Mouse (Mus musculus): ENCODE data around the gene Magi1.
"Not testable (repeated sequence)": the region's sequence is repeated elsewhere in the genome, so short reads cannot be mapped to it uniquely, and the experiment has no call there.

Magi1 gene

DNA sequence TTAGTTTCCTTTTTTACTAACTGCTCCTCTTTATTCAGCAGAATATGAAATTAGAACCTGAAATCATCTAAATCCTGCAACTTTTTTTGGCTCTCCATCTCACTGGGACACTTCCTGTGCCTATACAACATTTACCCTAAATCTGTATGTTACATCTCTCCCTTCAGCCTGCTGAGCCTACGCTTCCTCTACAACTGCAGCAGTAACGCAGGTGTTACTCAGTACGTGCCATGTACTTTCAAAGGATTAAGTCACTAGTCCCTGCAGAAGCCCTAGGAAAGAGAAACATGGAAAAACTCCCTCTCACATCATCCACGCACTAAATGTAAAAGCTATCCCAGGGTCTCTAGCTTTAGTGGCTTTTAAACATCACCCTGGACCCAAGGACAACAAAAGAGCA, 220.2 kb downstream of the Magi1 start:
- DNase-seq (ENCODE audit: low spot score in 2 of 2), result peak in 1 of 2 experiments; percentile 23

DNA sequence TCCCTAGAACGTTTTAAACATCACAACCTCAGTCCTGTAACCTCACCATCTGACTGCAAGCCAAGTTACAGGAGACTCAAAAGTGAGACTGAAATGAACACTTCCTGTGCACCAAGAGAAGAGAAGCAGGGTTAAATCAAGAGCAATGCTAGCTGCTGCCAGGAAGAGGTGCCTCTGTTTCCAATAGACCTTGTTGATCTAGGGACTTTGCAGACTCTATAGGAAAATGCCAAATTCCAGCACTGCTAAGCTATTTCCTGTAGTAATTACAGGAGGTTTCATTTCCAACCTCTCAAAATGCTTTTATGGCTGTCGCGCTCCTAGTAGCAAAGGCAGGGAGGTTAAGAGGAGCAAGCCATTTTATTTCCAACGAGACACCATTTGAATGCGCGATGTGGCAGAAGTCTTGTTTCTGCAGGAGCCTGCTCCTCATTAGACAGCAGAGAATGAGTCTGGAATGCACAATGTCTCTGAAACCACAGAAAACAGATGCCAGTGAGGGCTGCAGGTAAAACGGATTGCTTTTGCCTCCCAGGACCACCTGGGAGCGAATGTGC, 222.2 kb downstream of the Magi1 start:
- no peak for DNase-seq (ENCODE audit: low spot score in 2 of 2)

DNA sequence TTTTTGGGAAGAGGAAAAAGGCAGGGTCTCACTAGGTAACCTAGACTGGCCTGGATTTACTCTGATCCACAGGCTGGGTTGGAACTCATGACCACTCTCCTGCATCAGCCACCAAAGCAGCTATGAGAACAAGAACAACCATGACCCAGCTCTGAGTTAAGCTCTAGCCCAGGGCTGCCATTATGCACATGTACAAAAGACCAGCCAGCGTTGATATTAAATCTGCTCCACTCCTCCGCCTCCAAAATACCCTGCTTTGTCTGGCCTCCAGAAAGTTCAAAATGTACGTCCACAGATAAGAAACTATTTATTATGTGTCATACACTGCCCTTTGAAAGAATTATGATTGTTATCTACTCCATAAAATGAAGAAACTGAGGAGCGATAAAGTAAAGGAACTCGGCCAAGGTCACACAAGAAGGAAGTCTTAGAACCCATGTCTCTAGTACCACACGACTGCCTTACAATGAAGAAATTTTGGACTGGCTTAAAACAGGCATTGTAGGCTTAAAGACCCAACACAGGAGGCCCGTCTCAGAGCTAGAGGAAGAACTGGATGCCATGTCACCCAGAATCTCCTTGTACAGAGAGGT, 223.0 kb downstream of the Magi1 start:
- DNase-seq (ENCODE audit: low spot score in 2 of 2), result no peak

DNA sequence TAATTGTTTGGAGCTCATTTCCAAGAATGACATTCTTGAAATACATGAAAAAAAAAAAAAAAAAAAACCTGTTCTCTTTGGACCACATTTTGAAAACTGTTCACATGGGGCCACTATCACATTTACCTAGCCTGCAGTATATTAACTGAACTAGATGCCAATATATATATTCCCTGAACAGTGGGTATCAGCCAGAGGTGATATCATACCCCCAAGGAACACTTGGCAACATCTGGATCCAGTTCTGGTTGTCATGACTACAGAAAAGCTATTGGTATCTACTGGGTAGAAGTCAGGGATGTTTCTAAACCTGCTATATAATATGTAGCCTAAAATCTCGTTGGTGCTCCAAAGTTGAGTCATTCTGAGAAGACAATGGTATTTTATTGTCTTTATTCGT, 224.6 kb downstream of the Magi1 start:
- DNase-seq (ENCODE audit: low spot score in 2 of 2), result no peak

DNA sequence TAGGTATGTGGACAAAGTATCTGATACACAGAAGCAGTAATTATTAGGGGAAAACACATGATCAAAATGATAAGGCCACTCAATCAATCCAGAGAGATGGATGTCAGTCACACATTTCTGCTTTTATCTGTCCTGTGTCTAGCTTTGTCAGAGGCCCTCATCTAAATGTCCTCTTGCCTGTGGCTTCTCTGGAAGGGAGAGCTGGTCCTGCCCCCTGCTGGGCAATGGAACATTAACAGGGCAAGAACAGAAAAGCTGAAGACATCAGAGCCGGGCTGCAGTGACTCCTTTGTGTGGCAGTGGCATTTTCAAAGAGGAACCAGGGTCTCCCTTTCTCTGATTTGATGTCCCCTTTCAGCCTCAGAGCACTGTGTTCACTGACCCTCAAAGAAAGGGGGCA, 229.8 kb downstream of the Magi1 start:
- peak; percentile 56 to 71 for DNase-seq (ENCODE audit: low spot score in 2 of 2)

DNA sequence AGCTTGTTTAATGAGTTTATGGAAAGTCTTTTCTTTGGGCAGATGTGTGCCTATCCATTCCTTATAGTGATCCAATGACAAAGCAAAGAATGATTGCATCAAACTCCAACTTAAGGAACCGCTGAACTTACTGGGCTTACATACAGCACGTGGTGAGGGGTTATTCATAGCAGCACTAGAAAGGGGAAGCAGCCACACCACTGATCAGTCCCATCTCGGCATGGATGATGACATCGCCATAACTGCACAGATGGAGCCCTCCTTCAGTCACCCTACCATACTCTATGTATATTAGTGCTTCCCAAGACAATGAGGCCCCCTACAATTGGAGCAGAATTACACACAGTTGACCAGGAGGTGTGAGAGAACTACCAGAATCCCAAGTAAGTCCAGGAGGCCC, 238.5 kb downstream of the Magi1 start:
- no peak for DNase-seq (ENCODE audit: low spot score in 2 of 2)

DNA sequence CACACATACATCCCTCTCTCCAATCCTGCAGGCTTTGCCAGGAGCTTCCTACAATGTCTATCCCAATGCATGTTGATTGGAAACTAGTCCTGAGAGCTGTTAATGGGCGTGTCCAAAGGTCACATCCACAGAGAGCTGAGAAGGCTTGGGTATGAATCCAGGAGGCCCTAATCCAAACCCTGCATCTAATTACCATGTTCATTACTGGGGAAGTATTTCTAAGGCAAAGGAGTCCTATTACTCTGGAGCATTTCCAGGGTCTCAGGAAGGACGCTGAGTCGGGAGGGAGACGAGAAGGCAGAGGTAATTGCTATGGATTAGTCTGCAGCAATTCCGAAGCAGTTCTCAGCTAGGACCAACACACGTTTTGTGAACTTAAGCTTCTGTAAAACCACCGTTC, 240.3 kb downstream of the Magi1 start:
- no peak for DNase-seq (ENCODE audit: low spot score in 2 of 2)

DNA sequence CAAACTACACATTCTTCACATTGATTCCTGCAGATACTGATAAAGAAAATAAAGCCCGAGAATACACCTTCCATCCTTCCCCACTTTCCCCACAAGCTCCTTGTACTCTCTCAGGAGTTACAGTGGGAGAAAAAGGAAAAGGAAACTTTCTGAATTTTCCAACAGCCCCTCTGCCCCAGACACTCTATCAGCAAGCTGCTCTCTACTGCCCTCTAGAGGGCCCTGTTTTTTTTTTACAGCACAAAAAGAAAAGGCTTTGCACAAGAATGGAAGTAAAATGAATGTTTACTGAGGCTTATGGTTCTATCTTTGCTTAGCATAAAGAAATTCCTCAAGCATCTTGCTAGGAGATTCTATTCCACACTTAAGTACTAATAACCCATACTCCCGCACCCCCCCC, 243.6 kb downstream of the Magi1 start:
- peak in 1 of 2 experiments; percentile 49 for DNase-seq (ENCODE audit: low spot score in 2 of 2)

DNA sequence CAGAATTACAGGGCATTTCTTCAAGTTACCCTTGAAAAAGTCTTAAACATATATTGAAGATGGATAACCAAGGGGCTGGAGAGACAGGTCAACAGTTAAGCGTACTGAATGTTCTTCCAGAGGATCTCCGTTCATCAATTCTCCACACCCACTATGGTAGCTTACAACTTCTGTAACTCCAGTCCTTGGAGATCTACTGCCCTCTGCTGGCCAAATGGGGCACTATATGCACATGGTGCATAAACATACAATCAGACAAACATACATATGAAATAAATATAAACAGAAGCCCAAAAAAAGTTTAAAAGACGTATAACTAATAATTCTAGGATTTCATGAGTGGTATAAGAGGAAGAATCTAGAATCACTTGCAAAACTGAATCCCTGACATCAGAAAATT, 244.8 kb downstream of the Magi1 start:
- DNase-seq (ENCODE audit: low spot score in 2 of 2), result no peak

DNA sequence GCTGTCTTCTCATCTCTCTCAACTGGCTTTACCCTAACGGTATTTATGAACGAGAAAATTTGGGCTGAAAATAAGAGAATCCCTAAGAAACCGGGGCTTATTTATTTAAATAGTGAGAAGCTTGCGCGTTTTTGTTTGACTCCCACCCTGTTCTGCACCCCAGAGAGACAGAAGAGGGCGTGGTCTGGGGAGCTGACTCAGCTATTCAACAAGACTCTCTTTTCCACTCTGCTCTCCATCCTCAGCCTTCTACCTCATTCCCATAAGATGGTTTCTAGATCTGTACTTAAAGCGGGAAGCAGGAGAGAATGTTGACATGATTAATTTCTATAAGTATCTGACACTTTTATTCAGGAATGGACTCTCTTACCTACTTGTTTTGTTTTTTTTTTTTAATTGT, 247.2 kb downstream of the Magi1 start:
- no peak for DNase-seq (ENCODE audit: low spot score in 2 of 2)

DNA sequence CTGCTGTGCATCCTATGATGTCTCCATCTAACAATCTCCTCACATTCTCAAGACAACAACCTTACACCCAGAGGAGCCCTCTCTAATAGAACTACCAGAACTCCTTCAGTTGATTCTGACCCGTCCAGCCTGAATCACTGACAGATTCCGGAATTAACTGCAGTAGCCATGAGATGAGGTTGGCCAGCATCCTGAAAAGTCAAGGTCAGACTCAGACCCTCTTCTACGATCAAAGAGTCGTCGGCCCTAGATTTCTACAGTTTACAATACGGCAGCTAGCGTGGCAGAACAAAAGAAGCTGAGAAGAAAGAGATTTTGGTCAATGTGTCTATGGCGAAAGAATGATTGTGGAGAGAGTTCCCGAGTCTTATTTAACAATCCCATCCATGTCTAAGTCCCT, 257.4 kb downstream of the Magi1 start:
- no peak for DNase-seq (ENCODE audit: low spot score in 2 of 2)

DNA sequence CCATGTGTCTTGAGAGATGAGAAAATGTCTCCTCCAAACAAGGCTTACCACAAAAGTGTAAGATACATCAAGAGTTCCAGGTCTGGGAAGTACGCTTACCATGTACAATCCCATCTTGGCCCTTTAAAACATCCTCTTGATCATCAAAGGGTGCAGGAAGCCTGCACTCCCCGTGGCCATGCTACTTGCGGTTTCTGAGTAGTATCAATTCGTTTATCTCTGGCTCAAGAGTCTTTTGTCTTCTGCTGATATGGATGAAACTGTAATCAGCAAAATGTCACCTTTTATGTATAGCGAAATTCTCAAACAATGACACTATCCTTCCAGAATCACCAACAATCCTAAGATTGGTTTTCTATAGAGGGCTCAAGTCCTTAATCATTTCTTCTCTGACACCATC, 261.3 kb downstream of the Magi1 start:
- no peak for DNase-seq (ENCODE audit: low spot score in 2 of 2)

DNA sequence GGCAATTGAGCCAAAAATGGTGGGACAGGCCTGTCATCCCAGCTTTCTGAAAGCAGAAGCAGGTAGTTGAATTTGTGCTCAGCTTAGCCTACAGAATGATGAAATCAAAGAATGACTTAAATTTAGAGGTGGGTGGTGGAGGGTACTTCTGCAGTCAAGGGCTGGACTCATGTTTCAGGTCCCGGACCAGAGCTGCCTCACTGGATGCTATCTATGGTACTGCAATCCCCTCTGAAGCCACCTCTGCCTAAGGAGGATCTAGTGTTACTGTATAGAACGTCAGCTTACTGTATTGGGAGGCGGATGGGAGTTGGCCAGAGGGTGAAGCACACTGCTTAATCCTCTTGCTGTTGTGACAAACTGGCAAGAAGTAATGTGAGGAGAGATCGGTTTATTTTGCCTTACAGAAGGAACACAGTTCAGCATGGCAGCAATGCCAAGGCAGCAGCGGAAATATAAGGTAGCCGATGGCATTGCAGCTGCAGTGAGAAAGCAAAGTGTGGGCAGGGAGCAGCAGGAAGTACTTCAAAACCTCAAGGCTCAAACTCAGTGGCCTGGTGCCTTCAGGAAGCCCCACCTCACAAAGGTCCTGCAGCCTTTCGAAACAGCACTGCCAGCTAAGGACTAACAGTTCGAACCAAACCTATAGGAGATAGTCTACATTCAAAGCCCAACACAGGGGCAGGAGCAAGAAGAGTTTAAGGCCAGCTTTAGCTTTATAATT, 262.3 kb downstream of the Magi1 start:
- no peak for DNase-seq (ENCODE audit: low spot score in 2 of 2)

DNA sequence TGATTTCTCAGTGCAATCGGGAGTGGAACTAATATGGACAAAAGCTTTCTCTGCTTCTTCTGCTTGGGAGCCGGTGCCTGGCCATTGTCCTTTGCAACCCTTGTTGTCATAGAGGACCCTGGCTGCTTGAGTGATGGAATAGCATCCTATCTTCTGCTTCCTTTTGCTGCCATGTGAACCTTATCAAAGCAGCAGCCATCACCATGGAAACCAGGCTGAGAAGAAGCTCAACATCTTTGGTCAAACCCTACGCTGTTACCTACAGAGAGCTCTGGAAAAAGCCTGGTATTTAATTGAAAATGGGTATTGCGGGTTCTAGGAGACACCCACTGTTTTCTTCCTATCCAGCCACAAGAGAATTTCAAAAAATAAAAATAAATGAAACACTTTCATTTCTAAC, 263.2 kb downstream of the Magi1 start:
- DNase-seq (ENCODE audit: low spot score in 2 of 2), result peak in 1 of 2 experiments; percentile 13

DNA sequence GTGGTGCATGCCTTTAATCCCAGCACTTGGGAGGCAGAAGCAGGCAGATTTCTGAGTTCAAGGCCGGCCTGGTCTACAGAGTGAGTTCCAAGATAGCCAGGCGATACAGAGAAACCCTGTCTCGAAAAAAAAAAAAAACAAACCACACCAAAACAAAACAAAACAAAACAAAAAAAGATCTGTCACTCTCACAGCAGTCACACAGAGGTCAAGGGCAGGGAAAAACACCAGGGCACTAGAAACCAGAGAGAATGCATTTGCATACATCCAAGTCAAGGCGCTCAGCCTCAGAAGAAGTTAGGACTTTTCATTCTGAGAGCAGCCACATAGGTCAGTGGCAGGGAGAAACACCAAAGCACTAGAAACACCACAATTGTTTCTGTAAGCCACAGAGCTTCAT, 263.8 kb downstream of the Magi1 start:
- no peak for DNase-seq (ENCODE audit: low spot score in 2 of 2)

DNA sequence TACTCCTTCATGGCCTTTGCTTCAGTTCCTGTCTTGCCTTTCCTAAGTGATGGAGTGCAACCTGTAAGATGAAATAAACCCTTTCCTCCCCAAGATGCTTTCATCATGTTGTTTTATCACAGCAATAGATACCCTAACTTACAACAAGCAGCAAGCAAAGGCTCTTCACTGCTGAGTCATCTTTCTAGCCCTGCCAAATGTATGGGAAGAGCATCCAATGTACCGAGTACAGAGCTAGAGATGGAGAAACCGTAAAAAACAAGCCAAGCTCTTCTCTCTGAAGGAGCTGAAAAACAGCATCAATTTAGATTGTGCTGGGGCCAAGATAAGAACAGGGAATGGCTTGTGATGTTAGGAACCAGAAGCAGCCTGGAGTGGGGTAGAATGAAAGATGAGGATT, 270.0 kb downstream of the Magi1 start:
- DNase-seq (ENCODE audit: low spot score in 2 of 2), result no peak

DNA sequence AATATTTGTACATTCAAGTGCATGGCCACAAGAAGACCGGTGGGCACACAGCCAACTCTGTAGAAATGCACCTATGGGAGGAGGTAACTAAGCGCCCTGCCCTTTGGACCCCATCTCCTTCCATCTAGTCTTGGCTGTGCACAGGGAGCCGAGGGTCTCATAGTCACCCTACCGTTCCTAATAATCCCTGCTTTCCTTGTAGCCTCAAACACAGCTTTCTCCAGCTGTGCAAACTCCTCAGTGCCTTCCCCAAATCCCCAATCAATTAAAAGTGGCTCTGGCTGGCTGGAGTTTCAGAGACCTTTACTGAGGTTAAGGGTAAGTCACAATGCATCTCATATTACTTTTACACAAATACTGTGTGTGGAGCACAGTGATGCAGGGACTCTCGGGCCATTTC, 271.8 kb downstream of the Magi1 start:
- DNase-seq (ENCODE audit: low spot score in 2 of 2), result no peak

DNA sequence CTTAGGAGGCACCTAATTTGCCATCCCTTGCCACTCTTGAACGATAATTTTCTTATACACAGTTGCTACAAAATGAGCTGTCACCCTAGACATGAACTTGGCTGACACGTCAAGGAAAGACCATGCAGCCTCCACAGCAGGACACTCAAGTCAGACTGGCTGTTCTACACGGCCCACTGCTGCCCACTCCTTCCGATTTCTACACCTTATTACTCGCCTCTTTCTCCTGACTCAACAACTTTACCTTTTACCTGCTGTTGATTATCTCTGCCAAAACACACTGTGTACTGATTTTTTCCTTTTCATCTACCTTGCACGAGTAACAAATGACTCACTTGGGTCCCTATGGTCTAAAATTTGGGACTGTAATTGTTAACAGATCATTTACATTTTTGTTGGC, 272.2 kb downstream of the Magi1 start:
- DNase-seq (ENCODE audit: low spot score in 2 of 2), result no peak

DNA sequence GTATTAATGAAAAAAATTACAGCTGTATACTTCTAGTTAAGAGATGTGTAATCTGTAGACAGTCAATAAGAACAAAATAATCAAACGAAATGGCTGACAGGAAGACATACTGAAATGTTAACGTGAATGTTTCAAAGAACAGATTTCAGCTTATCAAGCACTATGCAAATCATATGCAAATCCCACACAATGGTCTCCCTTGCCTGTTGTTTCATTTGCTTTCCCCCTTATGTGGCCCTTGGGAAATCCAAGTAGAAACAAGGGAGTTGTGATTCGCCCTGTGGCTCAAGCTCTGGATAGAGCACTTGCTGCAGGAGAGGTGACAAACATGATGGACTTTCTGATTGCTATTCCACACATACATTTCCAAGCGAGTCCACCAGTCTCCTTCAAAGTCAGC, 275.1 kb downstream of the Magi1 start:
- no peak for DNase-seq (ENCODE audit: low spot score in 2 of 2)

DNA sequence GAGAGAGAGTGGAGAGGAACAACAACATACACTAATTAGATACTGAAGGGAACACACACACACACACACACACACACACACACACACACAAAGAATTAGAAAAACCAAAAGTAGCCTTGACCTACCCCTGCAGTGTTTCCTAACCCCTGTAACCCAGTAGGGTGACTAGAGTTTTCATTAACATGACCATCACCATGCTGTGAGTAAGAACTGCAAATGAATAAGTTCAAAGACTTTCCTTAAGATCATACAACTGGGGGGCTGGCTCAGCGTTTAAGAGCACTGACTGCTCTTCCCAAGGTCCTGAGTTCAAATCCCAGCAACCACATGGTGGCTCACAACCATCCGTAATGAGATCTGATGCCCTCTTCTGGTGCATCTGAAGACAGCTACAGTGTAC, 280.1 kb downstream of the Magi1 start:
- not testable (repeated sequence) for DNase-seq (ENCODE audit: low spot score in 2 of 2)

DNA sequence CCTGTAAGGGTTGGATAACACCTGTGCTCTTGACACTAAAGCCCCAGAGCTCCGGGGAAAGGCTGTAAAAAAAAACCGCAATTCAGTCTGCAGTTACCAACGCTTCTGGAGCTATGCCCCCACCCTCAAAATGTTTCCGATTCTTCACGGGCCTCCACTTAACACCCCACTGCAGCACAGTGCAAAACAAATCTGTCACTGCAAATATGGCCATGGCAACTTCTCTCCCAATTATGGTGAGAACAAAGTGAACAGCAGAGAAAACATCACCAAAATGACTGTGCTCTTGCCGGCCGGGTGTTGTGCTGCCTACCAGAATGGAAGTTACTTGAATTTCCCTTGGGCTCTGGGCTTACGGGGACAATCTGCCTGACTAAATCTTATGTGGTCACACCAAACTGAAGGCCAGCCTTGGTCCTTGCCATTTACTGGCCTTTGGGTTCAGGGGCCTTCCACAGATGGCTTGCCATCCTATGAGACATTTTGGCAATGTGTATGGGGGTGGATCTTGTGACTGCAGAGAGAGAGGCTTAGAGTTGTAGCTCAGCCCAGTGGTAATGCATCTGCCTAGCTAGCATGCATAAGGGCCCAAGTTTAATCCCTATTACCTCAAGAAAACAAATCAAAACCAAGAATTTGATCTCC, 286.8 kb downstream of the Magi1 start:
- DNase-seq (ENCODE audit: low spot score in 2 of 2), result no peak

DNA sequence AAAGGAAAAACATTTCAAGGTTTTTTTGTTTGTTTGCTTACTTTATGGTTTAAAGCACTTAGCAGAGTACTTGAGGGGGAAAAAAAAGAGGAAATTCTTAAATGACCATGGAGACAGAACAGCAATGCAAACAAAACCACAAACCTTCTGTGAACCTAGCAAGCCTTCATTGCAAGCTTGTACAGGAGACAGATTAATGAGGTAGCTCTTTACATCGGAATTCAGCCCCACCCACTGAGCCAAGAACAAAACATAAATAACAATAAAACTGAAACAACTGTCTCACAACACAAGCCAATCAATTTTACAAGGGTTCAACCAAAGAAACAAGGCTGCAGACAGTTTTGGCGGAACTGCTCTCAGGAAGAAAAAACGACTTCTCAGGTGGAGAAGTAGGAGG, 296.2 kb downstream of the Magi1 start:
- no peak for DNase-seq (ENCODE audit: low spot score in 2 of 2)

DNA sequence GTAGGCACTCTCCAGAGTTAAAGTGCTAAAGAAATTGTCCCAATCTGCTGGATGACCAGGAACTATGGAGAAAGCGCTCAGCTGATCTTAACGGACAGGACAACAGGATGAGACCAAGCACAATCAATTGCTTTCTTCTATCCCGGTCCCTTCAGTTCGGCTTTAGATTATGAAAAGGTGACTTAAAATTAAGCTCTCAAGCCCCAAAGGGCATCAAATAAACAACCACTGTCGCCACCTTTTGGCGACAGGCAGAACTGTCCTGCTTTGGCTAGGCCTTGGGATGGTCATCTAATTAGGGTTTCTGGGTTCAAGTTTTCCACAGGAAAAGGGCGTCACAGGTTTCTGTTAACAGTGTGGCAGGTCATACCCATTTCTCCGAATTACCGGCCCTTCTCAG, 298.6 kb downstream of the Magi1 start:
- DNase-seq (ENCODE audit: low spot score in 2 of 2), result peak; percentile 22 to 35

Data from frontal cortex, postnatal 36 days (tissue).